Mouse (Mus musculus) erythroblast, embryonic 14.5 days (primary cell): ENCODE data around the gene Pltp. TPM values are rescaled to one million over a fixed set of nuclear protein-coding genes. Genes with fewer than 3 reads are reported as not detected.
A peak's percentile ranks its signal among the peaks of the same experiment; 100 is the strongest.
"Not testable (repeated sequence)": the region's sequence is repeated elsewhere in the genome, so short reads cannot be mapped to it uniquely, and the experiment has no call there.

Experiments
- H3K27me3 ChIP-seq: 2 replicates; pipeline ENCODE4 v1.6.1; 2012; ENCODE audit warnings: inconsistent platforms; ENCODE audit not compliant: control insufficient read depth
- H3K36me3 ChIP-seq: 2 replicates; pipeline ENCODE4 v1.6.1; 2012; ENCODE audit warnings: mild to moderate bottlenecking, inconsistent platforms; ENCODE audit not compliant: control insufficient read depth
- H3K4me1 ChIP-seq: 2 replicates; pipeline ENCODE4 v1.6.1; 2012; ENCODE audit warnings: inconsistent platforms; ENCODE audit not compliant: control insufficient read depth
- H3K4me3 ChIP-seq: replicated peaks from 2 replicates; pipeline ENCODE3; 2012; ENCODE audit warnings: moderate library complexity, mild to moderate bottlenecking, inconsistent platforms
- H3K9me3 ChIP-seq: 2 replicates; pipeline ENCODE4 v1.6.1; 2012; ENCODE audit warnings: low read length, inconsistent platforms, mixed read lengths; ENCODE audit not compliant: control insufficient read depth
- GATA1 ChIP-seq: IDR thresholded peaks from 2 replicates; pipeline ENCODE4 v1.6.1; 2012; ENCODE audit warnings: low read length, inconsistent platforms, mixed read lengths
- TAL1 ChIP-seq: IDR thresholded peaks from 3 replicates; pipeline ENCODE4 v1.6.1; 2012; ENCODE audit warnings: low read length, inconsistent platforms, mixed read lengths
- polyA plus RNA-seq: library from polyadenylated mRNA; stranded (reverse); fragments of >175 nt; gene quantifications from 2 replicates; pipeline ENCODE4 v1.2.3, GENCODE M21; 2012

The Pltp gene
- polyA plus RNA-seq, 1 experiment = 0.32 TPM

- H3K4me1 ChIP-seq = peaks cover 23% of the 10 kb centered on the region
- H3K36me3 ChIP-seq = peaks cover 63% of the 10 kb centered on the region
- H3K9me3 ChIP-seq = no peaks in the 10 kb centered on the region
- TF ChIP-seq GATA1 = no peak
- no peak for TF ChIP-seq TAL1
- H3K4me3 ChIP-seq = no peak overlapping the region
- H3K27me3 ChIP-seq = no peaks in the 10 kb centered on the region
Observed at GRCm38 (mm10) chr2:164882619-164883018, 25.1 kb upstream of the Pltp start.

- peak overlapping the region; percentile 91 for H3K4me3 ChIP-seq
- peaks cover 40% of the 10 kb centered on the region for H3K36me3 ChIP-seq
- H3K4me1 ChIP-seq = peaks cover 29% of the 10 kb centered on the region
- TF ChIP-seq GATA1 = no peak
- TF ChIP-seq TAL1 = no peak
- H3K27me3 ChIP-seq = no peaks in the 10 kb centered on the region
- H3K9me3 ChIP-seq = no peaks in the 10 kb centered on the region
Observed at GRCm38 (mm10) chr2:164879568-164880277, 22.2 kb upstream of the Pltp start.

- H3K27me3 ChIP-seq = no peaks in the 10 kb centered on the region
- TF ChIP-seq GATA1 (no peak), TAL1 (no peak)
- peaks cover 35% of the 10 kb centered on the region for H3K36me3 ChIP-seq
- H3K4me1 ChIP-seq = peaks cover 29% of the 10 kb centered on the region
- H3K9me3 ChIP-seq = no peaks in the 10 kb centered on the region
- peak within 1 kb of the TSS; percentile 91 for H3K4me3 ChIP-seq
Observed at GRCm38 (mm10) chr2:164879228-164879567, 21.7 kb upstream of the Pltp start, which contains the start of gene Pcif1. TSS of gene Pcif1 (plus strand) at chr2:164879304.

- TF ChIP-seq GATA1 (no peak), TAL1 (no peak)
- H3K36me3 ChIP-seq = peaks cover 29% of the 10 kb centered on the region
- no peaks in the 10 kb centered on the region for H3K27me3 ChIP-seq
- H3K9me3 ChIP-seq = no peaks in the 10 kb centered on the region
- H3K4me3 ChIP-seq = peak overlapping the region; percentile 91
- peaks cover 29% of the 10 kb centered on the region for H3K4me1 ChIP-seq
Observed at GRCm38 (mm10) chr2:164878509-164879227, 21.2 kb upstream of the Pltp start.

GRCm38 (mm10) chr2:164877376-164878215 is 20.1 kb upstream of the Pltp start:
- Histone ChIP-seq H3K4me3 (peak overlapping the region; percentile 91), H3K4me1 (peaks cover 29% of the 10 kb centered on the region), H3K36me3 (peaks cover 19% of the 10 kb centered on the region)
- not testable (repeated sequence) for H3K27me3 ChIP-seq, H3K9me3 ChIP-seq

- H3K27me3 ChIP-seq, H3K4me3 ChIP-seq, H3K36me3 ChIP-seq: not testable (repeated sequence)
Observed at GRCm38 (mm10) chr2:164875648-164876047, 18.1 kb upstream of the Pltp start.

GRCm38 (mm10) chr2:164874239-164874769 is 16.8 kb upstream of the Pltp start:
- H3K4me1 ChIP-seq = peaks cover 16% of the 10 kb centered on the region
- H3K4me3 ChIP-seq = no peak overlapping the region

More at GRCm38 (mm10) chr2:164875648-164876047, 18.1 kb upstream of the Pltp start:
- H3K4me1 ChIP-seq = peaks cover 18% of the 10 kb centered on the region
- not testable (repeated sequence) for H3K9me3 ChIP-seq

GRCm38 (mm10) chr2:164873621-164874020 is 16.1 kb upstream of the Pltp start:
- no peaks in the 10 kb centered on the region for H3K9me3 ChIP-seq
- H3K36me3 ChIP-seq = peaks cover 9% of the 10 kb centered on the region
- no peaks in the 10 kb centered on the region for H3K27me3 ChIP-seq
- H3K4me1 ChIP-seq = peaks cover 13% of the 10 kb centered on the region
- no peak overlapping the region for H3K4me3 ChIP-seq
- TF ChIP-seq GATA1 = no peak
- no peak for TF ChIP-seq TAL1

More at GRCm38 (mm10) chr2:164874239-164874769, 16.8 kb upstream of the Pltp start:
- no peaks in the 10 kb centered on the region for H3K27me3 ChIP-seq
- no peaks in the 10 kb centered on the region for H3K9me3 ChIP-seq
- H3K36me3 ChIP-seq = peaks cover 9% of the 10 kb centered on the region
- no peak for TF ChIP-seq TAL1
- TF ChIP-seq GATA1 = no peak
